Mouse (Mus musculus) G1E (cell line): ENCODE data around the gene Cux1.

Source experiments
- CTCF ChIP-seq: IDR thresholded peaks from 2 replicates; pipeline ENCODE4 v1.5.1; 2012; ENCODE audit warnings: low read depth, low read length, inconsistent platforms, mixed read lengths
- GATA1 ChIP-seq: IDR thresholded peaks from 2 replicates; pipeline ENCODE4 v1.6.1; 2012; ENCODE audit warnings: borderline replicate concordance, low read length, inconsistent platforms, mixed read lengths
- GATA2 ChIP-seq: IDR thresholded peaks from 2 replicates; pipeline ENCODE4 v1.6.1; 2012; ENCODE audit warnings: low read depth, low read length, inconsistent platforms, borderline replicate concordance
- POLR2AphosphoS5 ChIP-seq: IDR thresholded peaks from 2 replicates; pipeline ENCODE4 v1.6.1; 2012; ENCODE audit warnings: low read depth, low read length, inconsistent platforms; ENCODE audit not compliant: insufficient replicate concordance
- TAL1 ChIP-seq: conservative IDR thresholded peaks from 2 replicates; pipeline ENCODE4 v1.6.1; 2012; ENCODE audit warnings: low read depth, low read length, inconsistent platforms, mixed read lengths

DNA sequence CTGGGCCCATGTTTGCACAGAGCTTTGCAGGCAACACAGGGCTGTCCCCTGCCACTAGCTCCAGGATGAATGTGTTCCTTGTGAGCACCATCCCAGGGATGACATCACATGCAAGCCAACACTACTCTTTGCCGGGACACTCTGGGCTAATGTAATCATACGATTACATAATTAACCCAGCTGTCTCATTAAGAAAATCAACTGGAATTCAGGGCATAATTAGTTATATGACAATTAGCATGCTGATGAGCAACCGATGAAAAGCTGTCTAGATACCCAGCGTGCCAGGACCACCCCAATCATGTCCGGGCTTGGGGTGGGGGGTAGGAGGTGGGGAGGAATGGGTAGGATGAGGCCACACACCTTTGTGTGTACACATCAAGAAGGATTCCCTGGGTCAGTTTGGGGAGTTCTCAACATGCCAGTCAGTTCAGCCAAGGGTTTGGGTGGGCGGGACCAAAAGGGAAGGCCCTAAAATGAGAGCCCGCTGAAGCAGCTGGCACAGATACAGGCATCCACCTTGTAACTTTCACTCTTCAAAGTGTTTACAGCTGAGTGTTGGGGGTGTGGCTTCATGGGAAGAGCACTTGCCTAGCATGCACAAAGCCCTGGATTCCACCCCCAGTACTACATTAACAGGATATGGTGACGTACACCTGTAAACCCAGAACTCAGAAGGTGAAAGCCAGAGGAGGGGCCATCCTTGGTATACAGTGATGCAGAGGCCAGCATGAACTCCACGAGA lies 184.9 kb downstream of the Cux1 start:
- no peak for TF ChIP-seq CTCF
- no peak for TF ChIP-seq TAL1
- TF ChIP-seq GATA1 = no peak
- TF ChIP-seq GATA2 = no peak
- no peak for TF ChIP-seq POLR2AphosphoS5
